Mouse (Mus musculus) CH12.LX (cell line): ENCODE measurements around the gene Ppp2ca. TPM values are rescaled to one million over a fixed set of nuclear protein-coding genes. Genes with fewer than 3 reads are reported as not detected.

Experiments used
- DNase-seq: peaks from one replicate; pipeline ENCODE4 v3.0.0-alpha.2; 2013; ENCODE audit errors: extremely low read depth
- H3K27ac ChIP-seq: 2 replicates; pipeline ENCODE4 v1.5.1; 2012; ENCODE audit warnings: low read depth, mild to moderate bottlenecking, control low read depth, moderate library complexity; ENCODE audit not compliant: insufficient read depth
- H3K27me3 ChIP-seq: replicated peaks from 2 replicates; pipeline ENCODE3; 2012; ENCODE audit warnings: inconsistent platforms
- H3K36me3 ChIP-seq, 2 experiments: replicated peaks in 1 of 2; 2 replicates each; pipeline versions ENCODE3 to v1.6.1; 2012; ENCODE audit warnings: inconsistent platforms in 1 of 2, low read length in 1 of 2, mild to moderate bottlenecking in 1 of 2, mixed read lengths in 1 of 2, moderate library complexity in 1 of 2; ENCODE audit not compliant: control insufficient read depth in 1 of 2, insufficient read depth in 1 of 2
- H3K4me1 ChIP-seq, 2 experiments: 2 replicates each; pipeline ENCODE4 v1.6.1; 2012; ENCODE audit warnings: inconsistent platforms in 1 of 2, moderate library complexity in 1 of 2; ENCODE audit not compliant: insufficient read depth in 2 of 2, control insufficient read depth in 1 of 2
- H3K4me2 ChIP-seq: 2 replicates; pipeline ENCODE4 v1.6.1; 2012; ENCODE audit warnings: low read depth, mild to moderate bottlenecking, control low read depth; ENCODE audit not compliant: poor library complexity, insufficient read depth, severe bottlenecking
- H3K4me3 ChIP-seq, 3 experiments: fragments of 150-350 bp in 1 of 3; sonication (generic) in 1 of 3; replicated peaks in 1 of 3; 2 replicates each; pipeline versions ENCODE3 to v1.5.1; 2011 to 2012; ENCODE audit warnings: low read depth in 2 of 3, low read length in 2 of 3, mild to moderate bottlenecking in 2 of 3, moderate library complexity in 2 of 3, control low read depth in 1 of 3, improper control_type of control experiment in 1 of 3, inconsistent platforms in 1 of 3, mixed read lengths in 1 of 3; ENCODE audit not compliant: poor library complexity in 1 of 3
- H3K79me2 ChIP-seq: replicated peaks from 2 replicates; pipeline ENCODE4 v1.6.1; 2012; ENCODE audit warnings: mild to moderate bottlenecking, moderate library complexity; ENCODE audit not compliant: control insufficient read depth, poor library complexity, insufficient read depth, severe bottlenecking; ENCODE audit errors: extremely low read depth
- H3K9ac ChIP-seq: 2 replicates; pipeline ENCODE4 v1.6.1; 2012; ENCODE audit warnings: low read depth, mild to moderate bottlenecking, control low read depth, moderate library complexity; ENCODE audit not compliant: insufficient read depth
- H3K9me3 ChIP-seq: replicated peaks from 2 replicates; pipeline ENCODE3; 2012; ENCODE audit warnings: low read length, inconsistent platforms, mixed read lengths
- BHLHE40 ChIP-seq: IDR thresholded peaks from 2 replicates; pipeline ENCODE4 v1.6.1; 2011; ENCODE audit warnings: mild to moderate bottlenecking, low read depth, low read length, improper control_type of control experiment
- CHD2 ChIP-seq: IDR thresholded peaks from 2 replicates; pipeline ENCODE4 v1.6.1; 2011; ENCODE audit warnings: low read length, improper control_type of control experiment
- ELF1 ChIP-seq: IDR thresholded peaks from 2 replicates; pipeline ENCODE4 v1.6.1; 2014; ENCODE audit warnings: low read depth, mild to moderate bottlenecking, inconsistent platforms, low read length, improper control_type of control experiment
- EP300 ChIP-seq: IDR thresholded peaks from 2 replicates; pipeline ENCODE4 v1.6.1; 2011; ENCODE audit warnings: low read length, improper control_type of control experiment
- ETS1 ChIP-seq: conservative IDR thresholded peaks from 2 replicates; pipeline ENCODE4 v1.6.1; 2012; ENCODE audit warnings: low read depth, mild to moderate bottlenecking, inconsistent platforms, low read length, improper control_type of control experiment, moderate library complexity
- IRF4 ChIP-seq: IDR thresholded peaks from 2 replicates; pipeline ENCODE4 v1.6.1; 2014; ENCODE audit warnings: low read depth, mild to moderate bottlenecking, inconsistent platforms, low read length, improper control_type of control experiment
- JUN ChIP-seq: IDR thresholded peaks from 2 replicates; pipeline ENCODE4 v1.6.1; 2011; ENCODE audit warnings: low read depth, mild to moderate bottlenecking, low read length, improper control_type of control experiment, moderate library complexity; ENCODE audit not compliant: insufficient read depth
- MAFK ChIP-seq: IDR thresholded peaks from 2 replicates; pipeline ENCODE4 v1.6.1; 2011; ENCODE audit warnings: low read length, improper control_type of control experiment; ENCODE audit not compliant: insufficient replicate concordance
- MAX ChIP-seq: IDR thresholded peaks from 2 replicates; pipeline ENCODE4 v1.6.1; 2011; ENCODE audit warnings: low read length, improper control_type of control experiment
- MXI1 ChIP-seq: IDR thresholded peaks from 2 replicates; pipeline ENCODE4 v1.6.1; 2011; ENCODE audit warnings: mild to moderate bottlenecking, low read depth, low read length, improper control_type of control experiment
- MYC ChIP-seq: IDR thresholded peaks from 2 replicates; pipeline ENCODE4 v1.6.1; 2011; ENCODE audit warnings: low read depth, mild to moderate bottlenecking, improper control_type of control experiment, low read length
- PAX5 ChIP-seq: IDR thresholded peaks from 2 replicates; pipeline ENCODE4 v1.6.1; 2012; ENCODE audit warnings: low read length, inconsistent platforms, mixed read lengths
- POLR2A ChIP-seq: IDR thresholded peaks from 2 replicates; pipeline ENCODE4 v1.6.1; 2011; ENCODE audit warnings: low read depth, mild to moderate bottlenecking, improper control_type of control experiment, low read length
- UBTF ChIP-seq: IDR thresholded peaks from 2 replicates; pipeline ENCODE4 v1.6.1; 2012; ENCODE audit warnings: low read depth, mild to moderate bottlenecking, inconsistent platforms, low read length, improper control_type of control experiment, moderate library complexity
- USF2 ChIP-seq: conservative IDR thresholded peaks from 2 replicates; pipeline ENCODE4 v1.6.1; 2011; ENCODE audit warnings: low read depth, low read length, improper control_type of control experiment
- dilution Hi-C: fragments of 300-500 bp; cut with MboI; formaldehyde crosslinking; loops from 2 replicates; pipeline ENCODE4 v1.14.3; 2020; ENCODE audit warnings: low sequenced_read_pairs; ENCODE audit not compliant: extremely low pct_unique_long_range_greater_than_20kb, extremely low pct_ligation_motif_present
- in situ Hi-C: fragments of 300-500 bp; cut with MboI; formaldehyde crosslinking; loops from 3 replicates; pipeline ENCODE4 v1.14.3; 2019; ENCODE audit warnings: low sequenced_read_pairs, low pct_ligation_motif_present, low pct_unique_long_range_greater_than_20kb, mixed read lengths
- polyA plus RNA-seq: library from polyadenylated mRNA; unstranded; fragments of >175 nt; gene quantifications from 2 replicates; pipeline ENCODE4 v1.2.1, GENCODE M21; 2012; ENCODE audit warnings: low read depth; ENCODE audit not compliant: insufficient read length
- total RNA-seq, 2 experiments: library from RNA; depleted of rRNA; stranded (reverse); fragments of 300-350 nt in 1 of 2; fragments of >200 nt in 1 of 2; gene quantifications; 2 replicates each; pipeline ENCODE4 v1.2.3; 2012 to 2014

The Ppp2ca gene
- total and polyA plus RNA-seq, 3 experiments, result 85.5 to 185 (median 177) TPM

- dilution Hi-C loops, result no loop called here
Observed at GRCm38 (mm10) chr11:52079978-52080377, 18.5 kb upstream of the Ppp2ca start.

GRCm38 (mm10) chr11:52080656-52081055 lies 17.8 kb upstream of the Ppp2ca start:
- H3K4me3 ChIP-seq, result no peak overlapping the region
- no peak overlapping the region for H3K4me2 ChIP-seq
- peaks cover 19 to 41% of the 10 kb centered on the region in 2 experiments for H3K4me1 ChIP-seq
- H3K36me3 ChIP-seq, result no peaks in the 10 kb centered on the region
- DNase-seq, result no peak
- no peaks in the 10 kb centered on the region for H3K9me3 ChIP-seq
- dilution Hi-C loops, result no loop called here
- no peak overlapping the region for H3K27ac ChIP-seq
- TF ChIP-seq MAFK (peak; percentile 84), PAX5 (no peak)
- TF ChIP-seq, all 38 proteins: peak for 1
- H3K27me3 ChIP-seq, result no peaks in the 10 kb centered on the region
- in situ Hi-C loops, result no loop called here
- no peaks in the 10 kb centered on the region for H3K79me2 ChIP-seq
- no peak overlapping the region for H3K9ac ChIP-seq

More at GRCm38 (mm10) chr11:52079978-52080377, 18.5 kb upstream of the Ppp2ca start:
- DNase-seq, result peak; percentile 89
- Histone ChIP-seq H3K36me3 (no peaks in the 10 kb centered on the region), H3K27ac (no peak overlapping the region), H3K4me1 (peaks cover 23 to 45% of the 10 kb centered on the region in 2 experiments), H3K4me3 (no peak overlapping the region), H3K27me3 (no peaks in the 10 kb centered on the region), H3K79me2 (no peaks in the 10 kb centered on the region), H3K9me3 (no peaks in the 10 kb centered on the region), H3K9ac (no peak overlapping the region), H3K4me2 (no peak overlapping the region)
- no peak for TF ChIP-seq CHD2
- peak; percentile 73 for TF ChIP-seq ELF1
- peak; percentile 88; the same call in 1 of the 2 replicates for TF ChIP-seq MXI1
- peak; percentile 51; the same call in 1 of the 2 replicates for TF ChIP-seq EP300
- TF ChIP-seq IRF4, result peak; percentile 36; the same call in 1 of the 2 replicates
- TF ChIP-seq ETS1, result peak; percentile 42; the same call in 1 of the 2 replicates
- no peak for TF ChIP-seq JUN
- 0 out of 2 replicates have a peak, but pooled peaks have one; percentile 37 for TF ChIP-seq MAFK
- in situ Hi-C loops, result no loop called here

- TF ChIP-seq BHLHE40 (no peak), MAX (no peak), PAX5 (no peak), IRF4 (no peak), POLR2A (no peak), UBTF (no peak), MAFK (no peak), USF2 (no peak), MYC (no peak), CHD2 (no peak)
- in situ Hi-C loops, result no loop called here
- H3K27ac ChIP-seq, result no peak overlapping the region
- dilution Hi-C loops, result no loop called here
- no peak overlapping the region for H3K4me3 ChIP-seq
- no peaks in the 10 kb centered on the region for H3K79me2 ChIP-seq
- H3K9ac ChIP-seq, result no peak overlapping the region
- H3K36me3 ChIP-seq, result no peaks in the 10 kb centered on the region
- peak overlapping the region; percentile 11 for H3K4me2 ChIP-seq
- DNase-seq, result no peak
- H3K4me1 ChIP-seq, result peaks cover 17 to 29% of the 10 kb centered on the region in 2 experiments
- H3K9me3 ChIP-seq, result no peaks in the 10 kb centered on the region
- no peaks in the 10 kb centered on the region for H3K27me3 ChIP-seq
Observed at GRCm38 (mm10) chr11:52085857-52086203, 12.7 kb upstream of the Ppp2ca start.
